Mouse (Mus musculus): ENCODE data around the gene Inip. TPM values are rescaled to one million over a fixed set of nuclear protein-coding genes. Genes with fewer than 3 reads are reported as not detected.
"Not testable (repeated sequence)": the region's sequence is repeated elsewhere in the genome, so short reads cannot be mapped to it uniquely, and the experiment has no call there.

Gene Inip
- polyA plus RNA-seq, 1 experiment: 19.8 TPM

DNA sequence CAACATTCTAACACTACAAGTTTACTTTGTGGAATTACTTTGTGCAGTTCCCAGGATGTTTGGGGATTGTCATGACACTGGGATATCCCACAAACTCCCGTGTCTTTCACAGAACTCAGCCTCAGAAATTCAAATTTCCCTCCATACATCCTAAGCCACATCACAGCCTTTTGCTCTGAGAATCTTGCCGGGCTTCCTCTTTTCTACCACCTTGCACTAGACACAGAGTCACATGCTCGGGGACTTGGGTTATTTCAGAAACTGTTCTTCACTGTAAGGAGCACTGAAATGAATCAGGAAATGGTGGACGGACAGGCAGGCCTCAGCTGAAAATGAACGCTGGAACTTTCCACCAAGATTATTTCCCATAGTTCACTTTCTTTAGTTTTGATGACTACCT is 2.0 kb upstream of the Inip start:
- Histone ChIP-seq H3K4me3 (ENCODE audit: insufficient read depth, low read length) (no peak overlapping the region), H3K4me1 (ENCODE audit: control insufficient read depth, insufficient read depth, low read length) (peaks cover 5% of the 10 kb centered on the region; the same call in 1 of the 2 replicates), H3K27ac (ENCODE audit: insufficient read depth, low read length) (no peak overlapping the region)
- TF ChIP-seq CTCF (IDR thresholded peaks at IDR 0.05; ENCODE audit: borderline replicate concordance, insufficient read depth, low read length): no peak
- no peak for TF ChIP-seq POLR2A (IDR thresholded peaks at IDR 0.05; ENCODE audit: low read depth, low read length)

DNA sequence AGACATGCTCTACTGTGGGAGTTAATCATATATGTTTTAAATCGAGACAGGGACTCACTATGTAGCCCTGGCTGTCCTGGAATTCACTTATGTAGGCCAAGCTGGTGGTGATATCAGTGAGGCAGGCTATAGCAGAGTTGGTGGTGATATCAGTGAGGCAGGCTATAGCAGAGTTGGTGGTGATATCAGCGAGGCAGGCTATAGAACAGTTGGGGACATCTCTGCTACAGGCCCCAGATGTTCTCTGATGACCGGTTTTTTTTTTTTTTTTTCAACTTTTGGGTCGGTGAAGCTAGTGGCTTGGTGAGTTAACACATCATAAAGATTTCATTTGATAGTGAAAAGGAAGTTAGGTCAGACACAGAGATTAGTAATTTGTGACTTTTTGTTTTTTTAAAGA is 1.4 kb upstream of the Inip start:
- Histone ChIP-seq H3K4me1 (ENCODE audit: control insufficient read depth, insufficient read depth, low read length) (peaks cover 5% of the 10 kb centered on the region; the same call in 1 of the 2 replicates), H3K4me3 (ENCODE audit: insufficient read depth, low read length) (no peak overlapping the region), H3K27ac (ENCODE audit: insufficient read depth, low read length) (no peak overlapping the region)
- no peak for TF ChIP-seq POLR2A (IDR thresholded peaks at IDR 0.05; ENCODE audit: low read depth, low read length)
- TF ChIP-seq CTCF (IDR thresholded peaks at IDR 0.05; ENCODE audit: borderline replicate concordance, insufficient read depth, low read length): no peak

DNA sequence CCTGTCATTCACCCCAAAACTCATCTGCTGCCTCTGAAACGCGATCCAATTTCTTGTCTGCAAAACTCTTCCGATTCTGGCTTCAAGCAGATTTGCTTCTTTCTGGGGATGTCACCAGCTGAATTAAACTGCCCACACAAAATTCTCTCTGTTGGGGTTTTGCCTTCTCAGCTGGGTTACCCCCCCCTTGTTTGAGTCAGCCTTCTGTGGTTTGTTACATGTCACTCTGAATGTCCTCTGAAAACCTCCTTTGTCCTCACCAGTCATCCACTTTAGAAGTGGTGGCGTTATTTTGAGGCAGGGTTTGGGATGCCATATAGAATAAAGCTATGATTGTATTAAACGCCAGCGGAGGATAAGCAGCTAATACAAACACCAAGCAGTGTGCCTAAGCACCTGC is 718 bp upstream of the Inip start:
- peaks cover 5% of the 10 kb centered on the region; the same call in 1 of the 2 replicates for H3K4me1 ChIP-seq (ENCODE audit: control insufficient read depth, insufficient read depth, low read length)
- TF ChIP-seq POLR2A (IDR thresholded peaks at IDR 0.05; ENCODE audit: low read depth, low read length): no peak
- no peak for TF ChIP-seq CTCF (IDR thresholded peaks at IDR 0.05; ENCODE audit: borderline replicate concordance, insufficient read depth, low read length)
- no peak overlapping the region for H3K27ac ChIP-seq (ENCODE audit: insufficient read depth, low read length)
- no peak overlapping the region for H3K4me3 ChIP-seq (ENCODE audit: insufficient read depth, low read length)

DNA sequence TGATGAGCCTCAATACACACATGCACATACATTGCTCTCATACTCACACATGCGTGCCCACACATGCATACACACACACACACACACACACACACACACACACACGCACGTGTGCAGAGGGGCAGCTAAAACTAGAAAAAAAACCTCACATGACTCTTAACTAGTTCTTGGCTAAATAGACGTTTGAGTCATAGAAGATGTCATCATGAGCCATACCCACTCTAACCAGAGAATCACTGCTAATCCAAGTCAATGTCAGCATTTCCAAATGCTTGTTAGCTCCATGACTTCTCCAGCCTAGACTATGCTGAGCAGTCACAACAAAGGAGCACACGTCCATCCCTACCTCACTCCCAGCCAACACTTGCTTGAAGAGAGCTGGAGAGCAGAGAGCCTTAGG is 1.2 kb downstream of the Inip start:
- Histone ChIP-seq H3K4me3 (ENCODE audit: insufficient read depth, low read length) (no peak overlapping the region), H3K27ac (ENCODE audit: insufficient read depth, low read length) (no peak overlapping the region), H3K4me1 (ENCODE audit: control insufficient read depth, insufficient read depth, low read length) (peaks cover 5% of the 10 kb centered on the region; the same call in 1 of the 2 replicates)
- TF ChIP-seq CTCF (IDR thresholded peaks at IDR 0.05; ENCODE audit: borderline replicate concordance, insufficient read depth, low read length) (no peak), POLR2A (IDR thresholded peaks at IDR 0.05; ENCODE audit: low read depth, low read length) (no peak)

DNA sequence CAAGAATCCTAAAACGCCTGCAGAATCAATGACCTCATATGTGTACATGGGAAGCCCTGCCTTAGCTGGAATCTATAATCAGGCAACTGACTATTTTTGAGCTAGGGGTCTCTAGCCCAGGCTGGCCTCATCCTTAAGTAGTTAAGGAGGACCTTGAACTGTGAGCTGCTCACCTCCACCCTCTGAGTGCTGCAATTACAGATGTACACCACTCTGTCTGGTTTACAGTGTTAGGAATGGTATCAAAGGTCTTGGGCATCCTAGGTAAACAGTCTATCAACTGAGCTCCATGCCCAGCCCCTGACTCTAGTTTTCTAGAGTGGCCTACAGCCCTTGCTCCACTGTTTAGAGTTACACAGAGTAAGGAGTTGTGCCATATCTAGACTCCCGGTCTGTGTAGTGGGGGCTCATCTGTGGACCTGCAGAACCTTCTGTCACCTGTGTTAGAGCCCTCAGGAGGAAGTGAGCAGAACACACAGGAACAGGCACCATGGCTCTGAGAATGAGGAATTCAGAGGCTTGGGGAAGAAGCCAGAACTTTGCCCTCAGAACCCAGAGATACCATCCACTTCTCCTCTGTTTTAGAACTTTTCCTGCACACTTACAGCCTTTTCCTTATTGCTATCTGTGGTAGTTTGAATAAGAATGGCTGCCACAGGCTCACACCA is 5.5 kb downstream of the Inip start:
- no peak overlapping the region for H3K4me3 ChIP-seq (ENCODE audit: insufficient read depth, low read length)
- H3K27ac ChIP-seq (ENCODE audit: insufficient read depth, low read length): no peak overlapping the region
- H3K4me1 ChIP-seq (ENCODE audit: control insufficient read depth, insufficient read depth, low read length): peaks cover 5% of the 10 kb centered on the region; the same call in 1 of the 2 replicates
- TF ChIP-seq POLR2A (IDR thresholded peaks at IDR 0.05; ENCODE audit: low read depth, low read length): no peak
- no peak for TF ChIP-seq CTCF (IDR thresholded peaks at IDR 0.05; ENCODE audit: borderline replicate concordance, insufficient read depth, low read length)

DNA sequence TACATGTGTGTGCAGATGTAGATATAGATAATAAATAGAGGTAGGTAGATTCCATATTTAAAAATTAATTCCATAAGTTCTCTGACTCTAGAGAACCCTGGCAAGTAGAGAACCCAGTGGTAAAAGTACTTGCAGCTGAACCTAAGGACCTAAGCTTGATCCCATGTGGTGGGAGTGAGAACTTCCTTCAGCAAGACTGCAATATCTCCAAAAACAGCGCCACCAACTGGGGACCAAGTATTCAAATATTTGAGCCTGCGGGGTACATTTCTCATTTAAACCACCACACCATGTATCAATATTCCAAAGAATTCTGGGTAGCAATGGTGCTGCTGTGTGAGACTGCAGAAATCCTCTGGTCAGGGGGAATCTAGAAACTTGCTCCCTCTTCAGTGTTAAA is 7.3 kb downstream of the Inip start:
- H3K27ac ChIP-seq (ENCODE audit: insufficient read depth, low read length): no peak overlapping the region
- no peak for TF ChIP-seq POLR2A (IDR thresholded peaks at IDR 0.05; ENCODE audit: low read depth, low read length)
- no peak for TF ChIP-seq CTCF (IDR thresholded peaks at IDR 0.05; ENCODE audit: borderline replicate concordance, insufficient read depth, low read length)
- no peak overlapping the region for H3K4me3 ChIP-seq (ENCODE audit: insufficient read depth, low read length)
- H3K4me1 ChIP-seq (ENCODE audit: control insufficient read depth, insufficient read depth, low read length): no peaks in the 10 kb centered on the region

DNA sequence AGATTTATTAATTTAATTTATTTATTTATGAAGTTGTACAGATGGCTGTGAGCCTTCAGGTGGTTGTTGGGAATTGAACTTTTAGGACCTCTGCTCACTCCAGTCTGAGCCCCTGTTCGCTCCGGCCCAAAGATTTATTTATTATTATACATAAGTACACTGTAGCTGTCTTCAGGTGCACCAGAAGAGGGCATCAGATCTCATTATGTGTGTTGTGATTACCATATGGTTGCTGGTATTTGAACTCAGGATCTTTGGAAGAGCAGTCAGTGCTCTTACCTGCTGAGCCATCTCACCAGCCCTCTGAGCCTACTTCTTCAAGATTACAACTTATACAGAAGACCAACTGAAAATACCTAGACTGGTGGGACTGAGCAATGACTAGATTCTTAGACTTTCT is 7.8 kb downstream of the Inip start:
- H3K4me3 ChIP-seq (ENCODE audit: insufficient read depth, low read length); H3K27ac ChIP-seq (ENCODE audit: insufficient read depth, low read length); H3K4me1 ChIP-seq (ENCODE audit: control insufficient read depth, insufficient read depth, low read length): not testable (repeated sequence)

DNA sequence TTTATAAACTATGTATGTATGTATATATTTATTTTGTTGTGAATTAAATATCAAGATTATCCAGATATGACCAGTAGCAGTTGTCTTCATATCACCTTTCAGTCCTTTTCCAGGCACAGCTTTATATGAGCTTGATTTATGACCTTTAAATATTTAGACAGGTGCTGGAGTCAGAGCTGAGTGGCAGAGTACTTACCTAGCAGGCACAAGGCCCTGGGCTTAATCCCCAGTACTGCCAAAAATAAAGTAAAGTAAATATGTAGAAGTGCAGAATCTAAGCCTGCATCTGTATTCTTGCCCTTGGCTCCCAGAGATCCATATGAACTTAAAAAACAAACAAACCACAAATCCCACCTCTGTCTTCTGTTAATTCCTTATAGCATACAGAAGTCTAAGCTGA is 12.4 kb downstream of the Inip start:
- TF ChIP-seq POLR2A (IDR thresholded peaks at IDR 0.05; ENCODE audit: low read depth, low read length) (no peak), CTCF (IDR thresholded peaks at IDR 0.05; ENCODE audit: borderline replicate concordance, insufficient read depth, low read length) (no peak)

DNA sequence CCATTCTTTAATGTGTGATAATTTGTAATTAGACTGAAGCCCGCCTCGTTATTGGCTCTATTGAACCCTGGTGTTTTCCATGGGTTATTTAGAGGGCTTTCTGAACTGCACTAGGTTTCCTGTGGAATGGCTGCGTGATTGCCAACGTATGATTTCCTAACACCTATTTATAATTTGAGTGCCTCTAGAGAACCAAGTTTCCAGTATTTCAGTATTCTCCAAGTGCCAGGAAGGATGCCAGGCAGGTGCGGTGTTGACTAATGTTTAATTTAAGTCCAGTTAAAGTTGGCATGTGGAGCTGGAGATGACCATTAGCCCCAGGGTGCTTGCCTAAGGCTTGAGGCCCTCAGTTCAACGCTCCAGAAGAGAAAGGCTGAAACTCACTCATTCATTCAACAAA is 14.3 kb downstream of the Inip start:
- Histone ChIP-seq H3K27ac (ENCODE audit: insufficient read depth, low read length) (no peak overlapping the region), H3K4me1 (ENCODE audit: control insufficient read depth, insufficient read depth, low read length) (no peaks in the 10 kb centered on the region), H3K4me3 (ENCODE audit: insufficient read depth, low read length) (no peak overlapping the region)
- TF ChIP-seq CTCF (IDR thresholded peaks at IDR 0.05; ENCODE audit: borderline replicate concordance, insufficient read depth, low read length) (no peak), POLR2A (IDR thresholded peaks at IDR 0.05; ENCODE audit: low read depth, low read length) (no peak)

More for the DNA sequence above, 12.4 kb downstream of the Inip start:
- H3K27ac ChIP-seq (ENCODE audit: insufficient read depth, low read length): no peak overlapping the region
- no peak overlapping the region for H3K4me3 ChIP-seq (ENCODE audit: insufficient read depth, low read length)
- H3K4me1 ChIP-seq (ENCODE audit: control insufficient read depth, insufficient read depth, low read length): no peaks in the 10 kb centered on the region

DNA sequence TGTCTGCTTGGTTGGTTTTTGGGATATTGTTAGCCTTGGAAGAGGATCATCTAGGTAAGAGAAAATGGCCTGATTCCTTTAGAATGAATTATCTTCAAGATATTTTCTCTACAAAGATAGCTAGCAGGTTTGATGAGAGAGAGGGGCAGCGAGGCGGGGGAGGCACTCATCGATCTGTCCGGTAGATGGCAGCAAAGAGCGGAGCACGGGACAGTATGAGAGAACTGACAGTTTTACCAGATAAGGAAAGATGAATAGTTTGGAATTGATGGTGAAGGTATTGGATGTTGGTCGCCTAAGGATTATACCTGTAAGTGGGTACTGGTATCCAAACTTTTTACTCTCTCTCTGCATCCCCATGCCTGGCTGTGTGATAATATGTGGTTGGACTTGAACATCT is 14.7 kb downstream of the Inip start:
- Histone ChIP-seq H3K4me3 (ENCODE audit: insufficient read depth, low read length) (no peak overlapping the region), H3K27ac (ENCODE audit: insufficient read depth, low read length) (no peak overlapping the region), H3K4me1 (ENCODE audit: control insufficient read depth, insufficient read depth, low read length) (no peaks in the 10 kb centered on the region; the same call in 1 of the 2 replicates)
- TF ChIP-seq POLR2A (IDR thresholded peaks at IDR 0.05; ENCODE audit: low read depth, low read length) (no peak), CTCF (IDR thresholded peaks at IDR 0.05; ENCODE audit: borderline replicate concordance, insufficient read depth, low read length) (peak; percentile 93)

Data from embryonic fibroblast, embryonic 13.5 days (primary cell).